Mouse (Mus musculus) gastrocnemius, adult 2 months (tissue): Measurements from ENCODE around the gene Unc5c. TPM values are rescaled to one million over a fixed set of nuclear protein-coding genes. Genes with fewer than 3 reads are reported as not detected.

ENCODE experiments used
- DNase-seq: peaks from one replicate; pipeline ENCODE4 v3.0.0; 2022
- H3K27ac ChIP-seq: fragments of 200-600 bp; 2 replicates; pipeline ENCODE4 v1.8.1; 2022; ENCODE audit warnings: mild to moderate bottlenecking
- H3K4me3 ChIP-seq: fragments of 200-600 bp; 2 replicates; pipeline ENCODE4 v1.8.1; 2022; ENCODE audit warnings: mild to moderate bottlenecking, moderate library complexity
- CTCF ChIP-seq: fragments of 200-600 bp; IDR thresholded peaks from 2 replicates; pipeline ENCODE4 v1.8.1; 2022; ENCODE audit warnings: antibody characterized with exemption, mild to moderate bottlenecking, moderate library complexity
- intact Hi-C: fragments of 180-260 bp; cut with DNase I; formaldehyde crosslinking; loops from one replicate; pipeline ENCODE4 v1.15.1; 2025
- total RNA-seq, 2 experiments: library from RNA; stranded (reverse); gene quantifications; 2 replicates each; pipeline ENCODE4 v1.2.3; 2021

The Unc5c gene
- total RNA-seq, 2 experiments from 2014 or later: not detected

DNA sequence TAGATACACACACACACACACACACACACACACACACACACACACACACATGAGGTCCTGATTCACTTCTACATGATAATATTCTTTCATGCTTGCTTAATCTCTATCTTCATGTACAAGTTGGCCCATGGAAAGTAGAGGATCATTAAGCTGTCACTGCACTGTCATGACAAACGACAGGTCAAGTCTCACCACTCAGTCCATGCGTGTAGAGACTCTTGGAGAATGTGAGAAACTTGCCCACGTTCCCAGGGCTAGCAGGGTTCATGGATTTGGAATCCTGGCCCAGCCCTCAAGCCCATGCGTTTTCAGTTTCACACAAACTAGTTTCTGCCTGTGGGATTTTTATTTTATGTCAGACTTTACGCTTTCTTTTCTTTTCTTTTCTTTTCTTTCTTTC is 71.8 kb downstream of the Unc5c start:
- intact Hi-C loops: no loop called here
- DNase-seq: no peak
- no peak overlapping the region for H3K4me3 ChIP-seq
- no peak for TF ChIP-seq CTCF
- H3K27ac ChIP-seq: no peak overlapping the region

DNA sequence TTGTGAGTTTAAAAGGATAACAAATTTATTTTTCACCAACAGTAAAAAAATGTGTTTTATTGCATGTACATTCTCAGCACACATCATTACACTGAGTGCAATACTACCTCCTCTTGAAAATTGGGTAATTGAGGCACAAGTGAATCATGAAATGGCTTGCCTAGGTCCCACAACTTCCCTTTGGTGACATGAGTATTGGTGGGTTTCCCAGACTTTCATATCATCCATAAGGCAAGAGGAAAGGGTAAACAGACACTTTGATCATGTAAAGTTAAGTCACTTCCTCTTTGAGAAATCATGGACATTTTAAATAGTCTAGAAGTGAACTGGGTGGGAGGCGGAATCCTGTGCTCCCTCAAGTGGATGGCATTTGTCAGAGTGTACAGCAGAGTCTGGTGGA is 73.1 kb downstream of the Unc5c start:
- intact Hi-C loops: no loop called here
- no peak for DNase-seq
- no peak overlapping the region for H3K27ac ChIP-seq
- H3K4me3 ChIP-seq: no peak overlapping the region
- TF ChIP-seq CTCF: no peak

DNA sequence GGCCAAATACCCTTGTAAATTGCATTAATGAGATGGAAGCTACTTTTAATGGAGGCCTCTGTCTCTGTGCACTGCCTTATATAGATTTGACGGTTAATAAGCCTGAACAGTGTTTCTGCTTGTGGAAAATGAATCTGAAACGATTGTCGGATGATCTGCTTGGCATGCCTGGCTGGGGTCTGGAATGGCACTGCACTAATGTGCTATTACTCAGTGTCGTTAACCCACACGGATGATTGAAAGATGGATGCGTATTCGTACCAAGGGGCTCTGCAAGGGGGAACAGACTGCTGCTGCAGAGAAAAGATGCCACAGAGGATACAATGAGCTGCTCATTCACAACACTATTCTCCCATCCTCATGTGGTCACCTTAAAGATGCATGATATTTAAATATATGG is 75.7 kb downstream of the Unc5c start:
- intact Hi-C loops: no loop called here
- no peak for TF ChIP-seq CTCF
- no peak overlapping the region for H3K27ac ChIP-seq
- H3K4me3 ChIP-seq: no peak overlapping the region
- no peak for DNase-seq

DNA sequence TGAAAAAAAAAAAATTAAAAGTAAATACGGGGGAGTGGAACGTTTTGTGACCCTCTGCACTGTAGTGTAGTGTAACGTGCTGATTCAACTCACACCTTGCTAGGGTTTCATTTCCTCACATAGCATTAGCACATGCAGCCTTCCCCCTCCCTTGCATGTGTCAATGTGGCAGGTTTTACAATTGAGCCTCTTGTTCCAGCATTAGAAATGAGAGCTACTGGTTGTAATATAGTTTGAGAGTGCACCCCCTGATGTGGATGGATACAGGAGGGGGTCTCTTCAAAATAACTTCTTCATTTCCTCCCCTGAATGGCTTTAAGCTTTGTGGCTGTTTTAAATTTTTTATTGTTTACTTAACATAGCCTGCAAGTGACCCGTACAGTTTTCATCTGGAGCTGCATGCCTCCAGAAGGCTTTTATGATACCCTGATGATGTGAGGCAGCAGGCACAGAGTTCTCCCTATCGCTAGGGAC is 82.4 kb downstream of the Unc5c start:
- Histone ChIP-seq H3K4me3 (no peak overlapping the region), H3K27ac (no peak overlapping the region)
- TF ChIP-seq CTCF: no peak
- intact Hi-C loops: no loop called here
- no peak for DNase-seq

DNA sequence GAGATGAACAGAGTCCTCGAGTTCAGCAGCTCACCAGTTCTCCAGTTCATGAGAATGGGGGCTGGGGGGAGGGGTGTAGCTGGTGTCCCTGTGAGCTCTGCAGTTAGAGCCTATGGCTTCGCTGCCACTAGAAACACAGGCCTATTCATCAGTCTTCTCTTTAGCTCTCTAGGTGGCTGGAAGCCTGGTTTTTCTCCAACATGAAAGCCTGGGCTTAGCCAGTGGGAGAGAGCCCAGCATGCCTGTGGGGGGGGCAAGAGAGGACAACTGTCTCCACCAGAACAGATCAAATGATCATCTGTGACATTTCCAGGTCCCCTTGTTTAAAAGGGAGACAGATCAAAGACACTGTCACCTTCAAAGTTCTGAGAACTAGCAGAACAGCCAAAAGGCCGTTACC is 84.6 kb downstream of the Unc5c start:
- TF ChIP-seq CTCF: no peak
- Histone ChIP-seq H3K4me3 (no peak overlapping the region), H3K27ac (no peak overlapping the region)
- no peak for DNase-seq
- intact Hi-C loops: no loop called here

DNA sequence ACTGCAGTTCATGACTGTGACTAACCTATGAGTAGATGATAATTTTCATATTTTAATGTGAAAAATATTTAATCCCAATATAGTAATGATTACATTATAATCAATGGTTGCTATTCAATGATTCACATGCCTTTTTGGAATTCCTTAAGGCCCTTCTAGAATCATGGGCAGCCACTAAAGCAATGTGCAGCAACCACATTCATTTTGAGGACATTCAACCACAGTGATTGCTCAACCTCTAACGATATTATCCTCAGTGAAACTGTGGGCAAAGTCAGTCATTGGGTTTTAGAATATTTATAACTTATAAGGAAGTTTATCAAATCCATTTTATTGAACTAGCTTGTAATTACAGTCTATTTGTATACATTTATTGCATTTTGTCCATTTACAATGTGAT is 87.9 kb downstream of the Unc5c start:
- TF ChIP-seq CTCF: no peak
- no peak for DNase-seq
- Histone ChIP-seq H3K4me3 (no peak overlapping the region), H3K27ac (no peak overlapping the region)
- intact Hi-C loops: no loop called here

DNA sequence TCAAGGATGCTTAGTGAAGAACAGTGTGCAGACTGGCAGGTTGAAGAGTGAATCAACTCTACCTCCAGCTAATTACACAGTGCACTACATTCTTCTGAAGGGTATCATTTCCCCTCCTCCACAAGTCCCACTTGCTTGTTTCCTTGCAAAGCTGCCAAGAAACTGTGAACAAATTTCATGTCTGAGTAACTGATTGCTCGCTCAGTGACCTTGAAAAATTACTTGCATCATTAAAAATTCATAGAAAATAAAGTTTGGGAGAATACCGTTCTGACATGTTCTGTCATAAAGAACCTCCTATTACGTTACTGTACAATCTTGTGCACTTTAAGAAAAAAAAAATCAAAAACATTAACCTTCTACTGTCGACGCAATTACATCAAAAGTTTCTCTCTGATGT is 92.1 kb downstream of the Unc5c start:
- TF ChIP-seq CTCF: no peak
- Histone ChIP-seq H3K4me3 (no peak overlapping the region), H3K27ac (no peak overlapping the region)
- intact Hi-C loops: no loop called here
- DNase-seq: no peak

DNA sequence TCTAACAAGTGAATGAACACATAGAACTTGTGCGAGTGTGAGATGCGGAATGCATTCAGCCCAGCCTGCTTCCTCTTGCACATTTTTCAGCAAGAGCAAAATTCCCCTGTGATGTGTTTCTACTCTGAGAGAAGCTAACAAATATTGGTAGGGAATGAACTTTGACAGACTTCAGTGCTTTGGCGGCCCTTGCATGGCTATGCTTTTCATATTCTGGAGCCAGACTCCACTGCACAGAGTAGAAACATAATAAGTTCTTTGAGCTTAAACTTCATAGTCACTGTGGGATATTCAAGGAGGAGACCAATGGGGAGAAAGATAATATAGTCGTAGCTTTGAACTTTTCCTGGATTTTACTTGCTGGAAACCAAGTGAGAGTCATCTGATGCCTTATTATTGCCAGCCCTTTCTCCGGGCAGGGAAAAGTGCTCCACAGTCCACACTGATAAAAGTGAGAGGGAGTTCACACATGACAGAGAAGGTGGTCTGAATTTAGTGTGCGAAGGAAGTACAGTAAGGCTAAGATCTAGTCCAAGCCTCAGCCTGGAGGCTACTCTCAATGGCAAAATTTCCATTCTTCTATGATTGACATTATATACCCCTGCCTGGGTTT is 110.2 kb downstream of the Unc5c start:
- TF ChIP-seq CTCF: no peak
- Histone ChIP-seq H3K4me3 (no peak overlapping the region), H3K27ac (no peak overlapping the region)
- no peak for DNase-seq
- intact Hi-C loops: no loop called here

DNA sequence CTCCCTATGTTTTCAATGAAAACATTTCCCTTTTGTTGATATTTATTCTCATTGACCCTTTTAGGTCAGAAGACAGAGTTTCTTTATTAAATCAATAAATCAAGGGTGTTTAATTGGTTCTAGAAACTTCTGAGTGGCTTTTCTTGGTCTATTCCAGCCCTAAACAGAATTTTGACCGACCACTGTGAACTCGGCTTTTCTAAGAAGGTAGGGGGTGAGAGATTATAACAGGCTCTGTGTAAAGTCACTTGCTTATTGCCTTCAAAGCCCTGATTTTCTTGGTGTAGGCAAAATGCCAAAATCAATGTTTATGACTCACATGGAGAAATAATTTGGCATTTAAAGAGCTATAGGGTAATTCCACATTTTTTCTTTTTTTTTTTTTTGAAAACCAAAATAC is 112.4 kb downstream of the Unc5c start:
- TF ChIP-seq CTCF: no peak
- DNase-seq: no peak
- H3K27ac ChIP-seq: no peak overlapping the region
- intact Hi-C loops: no loop called here
- H3K4me3 ChIP-seq: no peak overlapping the region

DNA sequence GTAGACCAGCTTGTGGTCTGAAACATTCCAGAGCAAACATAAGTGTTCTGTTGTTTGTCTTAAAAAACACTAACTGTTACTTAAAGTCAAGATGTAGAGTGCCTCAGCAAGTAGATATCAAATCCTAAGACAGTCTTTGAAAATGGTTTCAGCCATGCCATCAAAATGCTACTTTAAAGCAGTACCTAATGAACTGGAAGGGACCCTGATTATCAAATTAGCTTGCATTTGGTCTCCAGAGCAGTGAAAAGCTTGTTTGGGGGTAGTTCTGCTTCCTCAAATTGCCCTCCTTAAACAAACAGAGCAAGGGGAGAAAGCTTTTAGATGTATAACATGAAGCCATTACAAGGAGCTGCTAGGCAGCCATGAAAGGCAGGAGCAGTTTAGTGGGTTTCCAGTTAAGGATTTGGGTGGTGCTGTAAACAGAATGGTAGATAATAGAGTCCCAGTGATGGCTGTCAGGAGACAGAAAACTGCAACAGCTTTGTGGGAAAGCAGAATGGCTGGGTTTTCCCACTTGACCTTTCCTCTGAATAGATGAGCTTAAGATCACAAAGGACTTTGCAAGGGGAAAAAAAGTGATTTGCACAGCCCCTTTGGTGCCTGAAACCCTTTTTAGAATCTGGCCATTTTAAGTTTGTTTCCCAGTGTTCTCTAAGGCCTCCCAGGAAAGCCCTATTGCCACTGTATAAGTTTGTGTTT is 116.3 kb downstream of the Unc5c start:
- no peak overlapping the region for H3K4me3 ChIP-seq
- TF ChIP-seq CTCF: no peak
- no peak for DNase-seq
- intact Hi-C loops: no loop called here
- no peak overlapping the region for H3K27ac ChIP-seq

DNA sequence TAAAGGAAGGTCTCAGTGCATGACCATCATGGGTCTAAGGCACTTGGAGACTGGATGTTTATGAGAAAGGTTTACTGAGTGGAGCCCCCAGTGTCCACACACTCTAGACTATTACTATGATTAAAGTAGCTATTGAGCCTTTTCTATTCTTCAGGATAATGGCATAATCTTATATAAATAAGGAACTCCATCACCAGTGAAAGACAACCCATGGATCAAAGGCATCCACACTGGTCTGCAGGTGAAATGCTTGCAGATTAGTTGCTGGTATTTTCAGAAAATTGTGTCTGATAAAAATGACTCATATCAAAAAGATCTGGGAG is 116.8 kb downstream of the Unc5c start:
- intact Hi-C loops: no loop called here
- no peak for TF ChIP-seq CTCF

DNA sequence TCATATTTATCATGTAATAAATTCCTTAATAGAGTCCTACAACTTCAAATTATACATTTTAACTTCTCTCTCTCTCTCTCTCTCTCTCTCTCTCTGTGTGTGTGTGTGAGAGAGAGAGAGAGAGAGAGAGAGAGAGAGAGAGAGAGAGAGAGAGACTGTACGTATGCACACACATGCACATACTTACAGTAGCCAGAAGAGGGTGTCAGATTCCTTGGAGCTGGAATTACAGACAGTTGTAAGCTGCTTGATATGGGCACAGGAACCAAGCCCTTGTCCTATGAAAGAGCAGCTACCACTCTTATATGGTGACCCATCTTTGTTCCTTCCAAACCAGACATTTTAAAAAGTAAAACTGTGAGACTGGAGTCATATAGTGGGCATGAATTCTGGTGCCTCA is 118.2 kb downstream of the Unc5c start:
- H3K27ac ChIP-seq: no peak overlapping the region
- intact Hi-C loops: no loop called here
- TF ChIP-seq CTCF: no peak
- no peak overlapping the region for H3K4me3 ChIP-seq
- DNase-seq: no peak

More for the DNA sequence above, 116.8 kb downstream of the Unc5c start:
- H3K4me3 ChIP-seq: no peak overlapping the region
- DNase-seq: no peak
- H3K27ac ChIP-seq: no peak overlapping the region

DNA sequence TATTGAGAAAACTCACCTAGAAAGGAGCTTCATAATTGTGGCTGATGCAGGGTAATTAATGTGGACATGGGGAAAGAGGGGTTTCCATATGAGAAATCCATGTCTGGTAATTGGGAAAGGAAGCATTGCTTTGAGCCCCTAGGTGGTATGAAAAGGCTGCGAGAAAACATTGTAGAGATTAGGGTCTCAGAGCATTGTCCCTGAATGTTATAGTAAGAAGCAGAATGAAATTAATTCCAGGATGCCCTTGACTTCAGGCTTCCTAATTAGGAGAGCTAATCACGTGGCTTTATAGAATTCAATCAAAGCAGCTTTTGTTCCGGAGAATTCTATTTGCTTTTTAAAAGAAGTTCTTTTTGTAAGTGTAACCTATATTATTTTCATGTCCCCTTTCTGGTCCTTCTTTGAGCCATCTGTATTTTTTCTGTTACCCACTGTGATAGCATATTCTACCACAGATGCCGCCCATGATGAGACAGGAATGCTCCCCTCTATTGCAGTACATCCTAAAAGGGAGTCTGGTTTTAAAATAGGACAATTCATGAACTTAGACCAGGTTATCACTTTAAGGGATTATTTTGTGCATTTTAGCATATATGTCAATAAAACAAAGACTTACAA is 124.5 kb downstream of the Unc5c start:
- DNase-seq: no peak
- Histone ChIP-seq H3K27ac (no peak overlapping the region), H3K4me3 (no peak overlapping the region)
- no peak for TF ChIP-seq CTCF
- intact Hi-C loops: no loop called here

DNA sequence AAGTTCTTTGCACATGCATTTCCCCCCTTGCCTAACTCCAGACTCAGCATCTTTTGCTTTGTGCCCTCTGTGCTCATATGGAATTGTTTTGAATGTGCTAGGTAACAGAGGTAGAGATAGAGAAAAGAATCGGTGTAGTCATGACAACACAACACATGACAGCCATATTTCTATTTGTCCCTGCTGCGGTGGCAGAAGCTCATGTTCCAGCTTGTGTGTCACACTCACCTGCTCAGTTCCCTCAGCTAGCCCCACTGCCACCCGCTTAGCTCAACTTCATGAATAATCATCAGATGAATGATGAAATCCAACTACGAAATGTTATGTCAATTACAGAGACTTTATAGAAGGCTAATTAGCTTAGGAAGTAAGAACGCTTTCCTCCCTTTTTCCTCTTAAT is 128.2 kb downstream of the Unc5c start:
- DNase-seq: no peak
- TF ChIP-seq CTCF: no peak
- intact Hi-C loops: no loop called here
- no peak overlapping the region for H3K27ac ChIP-seq
- no peak overlapping the region for H3K4me3 ChIP-seq
